Mouse (Mus musculus) bone marrow macrophage, adult 2 months (primary cell): ENCODE results near the gene Sla2.

Experiments used
- CTCF ChIP-seq: IDR thresholded peaks from 2 replicates; pipeline ENCODE4 v1.5.1; 2012; ENCODE audit warnings: low read depth, mild to moderate bottlenecking, low read length, moderate library complexity
- POLR2A ChIP-seq: IDR thresholded peaks from 2 replicates; pipeline ENCODE4 v1.6.1; 2012; ENCODE audit warnings: mild to moderate bottlenecking, low read depth, low read length, borderline replicate concordance

GRCm38 (mm10) chr2:156887017-156887416 is at the start of gene Sla2:
- TF ChIP-seq CTCF (no peak), POLR2A (no peak)
